Mouse (Mus musculus): ENCODE measurements around the gene Gucd1.
"Not testable (repeated sequence)": the region's sequence is repeated elsewhere in the genome, so short reads cannot be mapped to it uniquely, and the experiment has no call there.

Gene Gucd1

GRCm38 (mm10) chr10:75428049-75429003 is 89.4 kb downstream of the Gucd1 start:
- DNase-seq: no peak

- no peak for DNase-seq
Measured at GRCm38 (mm10) chr10:75424498-75424901, 93.3 kb downstream of the Gucd1 start.

- no peak for DNase-seq
Measured at GRCm38 (mm10) chr10:75418747-75419146, 99.0 kb downstream of the Gucd1 start.

GRCm38 (mm10) chr10:75417363-75418042 is 100.3 kb downstream of the Gucd1 start:
- DNase-seq: no peak

- no peak for DNase-seq
Measured at GRCm38 (mm10) chr10:75414925-75415324, 102.8 kb downstream of the Gucd1 start.

GRCm38 (mm10) chr10:75412114-75413103 is 105.4 kb downstream of the Gucd1 start:
- no peak for DNase-seq

- not testable (repeated sequence) for DNase-seq
Measured at GRCm38 (mm10) chr10:75411343-75412113, 106.2 kb downstream of the Gucd1 start.

- no peak for DNase-seq
Measured at GRCm38 (mm10) chr10:75407741-75408140, 110.0 kb downstream of the Gucd1 start.

- DNase-seq: peak; percentile 50 to 60
Measured at GRCm38 (mm10) chr10:75406755-75407154, 111.0 kb downstream of the Gucd1 start.

GRCm38 (mm10) chr10:75405916-75406315 is 111.9 kb downstream of the Gucd1 start:
- no peak for DNase-seq

GRCm38 (mm10) chr10:75400958-75401357 is 116.8 kb downstream of the Gucd1 start, which contains the start of gene Upb1:
Gene Upb1, plus strand, starts transcription at chr10:75401115.
- no peak for DNase-seq

- DNase-seq: peak; percentile 5 to 13
Measured at GRCm38 (mm10) chr10:75396966-75397365, 120.8 kb downstream of the Gucd1 start.

- DNase-seq: no peak
Measured at GRCm38 (mm10) chr10:75394796-75395195, 123.0 kb downstream of the Gucd1 start.

GRCm38 (mm10) chr10:75390832-75391231 is 126.9 kb downstream of the Gucd1 start:
- DNase-seq: no peak

- DNase-seq: no peak
Measured at GRCm38 (mm10) chr10:75390156-75390555, 127.6 kb downstream of the Gucd1 start.

- no peak for DNase-seq
Measured at GRCm38 (mm10) chr10:75378688-75379087, 139.1 kb downstream of the Gucd1 start.

- DNase-seq: peak; percentile 10 to 39
Measured at GRCm38 (mm10) chr10:75373655-75374351, 144.0 kb downstream of the Gucd1 start.

GRCm38 (mm10) chr10:75365231-75365633 is 152.5 kb downstream of the Gucd1 start:
- no peak for DNase-seq

- DNase-seq: no peak
Measured at GRCm38 (mm10) chr10:75364796-75365195, 153.0 kb downstream of the Gucd1 start.

GRCm38 (mm10) chr10:75364214-75364690 is 153.5 kb downstream of the Gucd1 start:
- DNase-seq: peak; percentile 34 to 49

GRCm38 (mm10) chr10:75355341-75355740 is 162.4 kb downstream of the Gucd1 start:
- DNase-seq: no peak

All from cerebellum, adult 18-20 months (tissue).